Mouse (Mus musculus) heart, postnatal 25 days (tissue): ENCODE measurements at regions not wholly inside any gene's neighbourhood (a gene's known extent, or its start where the extent isn't known, plus 50 kb on each side); places are given as distances from the start of the nearest gene placed in this dataset.

Experiments used
- DNase-seq: peaks from one replicate; pipeline ENCODE4 v3.0.0; 2022; ENCODE audit warnings: low spot score
- intact Hi-C: fragments of 180-260 bp; cut with DNase I; formaldehyde crosslinking; loops from one replicate; pipeline ENCODE4 v1.15.1; 2025

GRCm38 (mm10) chr3:121902246-121902645 is 50.1 kb upstream of the Arhgap29 start:
- intact Hi-C loops: no loop called here
- DNase-seq: no peak

- DNase-seq: no peak
- intact Hi-C loops: no loop called here
Measured at GRCm38 (mm10) chr3:121900429-121900844, 51.9 kb upstream of the Arhgap29 start.

- intact Hi-C loops: no loop called here
- DNase-seq: no peak
Measured at GRCm38 (mm10) chr3:121897821-121898574, 54.3 kb upstream of the Arhgap29 start.

GRCm38 (mm10) chr3:121893606-121894005 is 58.7 kb upstream of the Arhgap29 start:
- DNase-seq: no peak
- intact Hi-C loops: no loop called here

GRCm38 (mm10) chr3:121892675-121893074 is 59.7 kb upstream of the Arhgap29 start:
- no peak for DNase-seq
- intact Hi-C loops: no loop called here

GRCm38 (mm10) chr3:121891338-121891737 is 61.0 kb upstream of the Arhgap29 start:
- intact Hi-C loops: loop anchor here (1.0 kb wide), 1 partner anchor 24 kb away; no protein-coding TSS in a partner anchor
- DNase-seq: no peak

- intact Hi-C loops: no loop called here
- DNase-seq: no peak
Measured at GRCm38 (mm10) chr3:121890563-121890962, 61.8 kb upstream of the Arhgap29 start.

GRCm38 (mm10) chr3:121886870-121887605 is 65.3 kb upstream of the Arhgap29 start:
- intact Hi-C loops: loop anchor here (5.0 to 10.0 kb wide), 4 partner anchors 65 to 750 kb away; partner anchors contain the start of genes Arhgap29 and Gclm
- no peak for DNase-seq

- intact Hi-C loops: loop anchor here (5.0 to 10.0 kb wide), 4 partner anchors 66 to 751 kb away; partner anchors contain the start of genes Arhgap29 and Gclm
- no peak for DNase-seq
Measured at GRCm38 (mm10) chr3:121886309-121886708, 66.0 kb upstream of the Arhgap29 start.

GRCm38 (mm10) chr3:121885265-121886178 is 66.8 kb upstream of the Arhgap29 start:
- intact Hi-C loops: loop anchor here (1.0 to 10.0 kb wide), 7 partner anchors 67 to 752 kb away; partner anchors contain the start of genes Arhgap29 and Gclm
- DNase-seq: no peak

GRCm38 (mm10) chr3:121884328-121885248 is 67.8 kb upstream of the Arhgap29 start:
- peak; percentile 72 for DNase-seq
- intact Hi-C loops: loop anchor here (1.0 to 10.0 kb wide), 8 partner anchors 68 to 753 kb away; partner anchors contain the start of genes Arhgap29 and Gclm

GRCm38 (mm10) chr3:121880355-121880754 is 65.3 kb upstream of the Abcd3 start:
- intact Hi-C loops: loop anchor here (10.0 kb wide), 2 partner anchors 364 to 584 kb away; partner anchors contain the start of gene Gclm
- no peak for DNase-seq

GRCm38 (mm10) chr3:121875072-121875471 is 60.0 kb upstream of the Abcd3 start:
- intact Hi-C loops: no loop called here
- no peak for DNase-seq

GRCm38 (mm10) chr3:121874576-121874975 is 59.5 kb upstream of the Abcd3 start:
- intact Hi-C loops: no loop called here

GRCm38 (mm10) chr3:121873572-121873971 is 58.5 kb upstream of the Abcd3 start:
- intact Hi-C loops: no loop called here
- no peak for DNase-seq

More at GRCm38 (mm10) chr3:121874576-121874975, 59.5 kb upstream of the Abcd3 start:
- DNase-seq: no peak

- intact Hi-C loops: no loop called here
- DNase-seq: no peak
Measured at GRCm38 (mm10) chr3:121872685-121873084, 57.6 kb upstream of the Abcd3 start.

- intact Hi-C loops: no loop called here
- no peak for DNase-seq
Measured at GRCm38 (mm10) chr3:121871795-121872194, 56.7 kb upstream of the Abcd3 start.

GRCm38 (mm10) chr3:121870726-121871125 is 55.6 kb upstream of the Abcd3 start:
- intact Hi-C loops: no loop called here

GRCm38 (mm10) chr3:121869694-121870093 is 54.6 kb upstream of the Abcd3 start:
- DNase-seq: no peak
- intact Hi-C loops: no loop called here

More at GRCm38 (mm10) chr3:121870726-121871125, 55.6 kb upstream of the Abcd3 start:
- DNase-seq: no peak
